Mouse (Mus musculus) myocyte (in vitro differentiated cells): Measurements from ENCODE around the gene Miga1. TPM values are rescaled to one million over a fixed set of nuclear protein-coding genes. Genes with fewer than 3 reads are reported as not detected.

Experiments
- H3K27me3 ChIP-seq: one replicate; pipeline ENCODE4 v1.6.1; 2011; ENCODE audit not compliant: control insufficient read depth, insufficient read depth, insufficient read length
- H3K36me3 ChIP-seq: one replicate; pipeline ENCODE4 v1.6.1; 2011; ENCODE audit not compliant: control insufficient read depth, insufficient read depth
- H3K4me2 ChIP-seq: one replicate; pipeline ENCODE4 v1.6.1; 2011; ENCODE audit warnings: low read depth, control low read depth
- H3K4me3 ChIP-seq: one replicate; pipeline ENCODE4 v1.5.1; 2011; ENCODE audit warnings: mild to moderate bottlenecking, control low read depth, moderate library complexity
- H3K79me2 ChIP-seq: one replicate; pipeline ENCODE4 v1.6.1; 2011; ENCODE audit not compliant: control insufficient read depth, insufficient read depth
- H3ac ChIP-seq: one replicate; pipeline ENCODE4 v1.6.1; 2011; ENCODE audit not compliant: control insufficient read depth, insufficient read length
- CEBPB ChIP-seq: IDR thresholded peaks from 2 replicates; pipeline ENCODE4 v1.6.1; 2011; ENCODE audit warnings: mild to moderate bottlenecking, moderate library complexity; ENCODE audit not compliant: poor library complexity, insufficient read depth, severe bottlenecking
- E2F4 ChIP-seq: IDR thresholded peaks from one replicate; pipeline ENCODE4 v1.6.1; 2011; ENCODE audit warnings: mild to moderate bottlenecking, control low read depth, moderate library complexity; ENCODE audit not compliant: insufficient read depth
- MAX ChIP-seq: IDR thresholded peaks from one replicate; pipeline ENCODE4 v1.6.1; 2011; ENCODE audit warnings: low read depth, mild to moderate bottlenecking, control low read depth
- MYOD1 ChIP-seq, 3 experiments: IDR thresholded peaks; one replicate each; pipeline ENCODE4 v1.6.1; 2011; ENCODE audit warnings: control low read depth in 2 of 3, low read depth in 2 of 3, mild to moderate bottlenecking in 2 of 3, moderate library complexity in 1 of 3; ENCODE audit not compliant: insufficient read length in 2 of 3, control insufficient read depth in 1 of 3
- MYOG ChIP-seq, 3 experiments: IDR thresholded peaks; one replicate each; pipeline ENCODE4 v1.6.1; 2011; ENCODE audit warnings: control low read depth in 2 of 3, low read depth in 2 of 3, mild to moderate bottlenecking in 2 of 3; ENCODE audit not compliant: insufficient read length in 2 of 3, control insufficient read depth in 1 of 3, insufficient read depth in 1 of 3
- POLR2A ChIP-seq: IDR thresholded peaks from one replicate; pipeline ENCODE4 v1.6.1; 2011; ENCODE audit warnings: low read depth, mild to moderate bottlenecking, control low read depth, moderate library complexity; ENCODE audit not compliant: insufficient read length
- POLR2AphosphoS2 ChIP-seq: IDR thresholded peaks from one replicate; pipeline ENCODE4 v1.6.1; 2011; ENCODE audit warnings: low read depth, control low read depth; ENCODE audit not compliant: insufficient read length
- REST ChIP-seq: IDR thresholded peaks from one replicate; pipeline ENCODE4 v1.6.1; 2011; ENCODE audit warnings: mild to moderate bottlenecking, control low read depth, moderate library complexity; ENCODE audit not compliant: insufficient read depth, insufficient read length
- SRF ChIP-seq: IDR thresholded peaks from one replicate; pipeline ENCODE4 v1.6.1; 2011; ENCODE audit warnings: low read depth; ENCODE audit not compliant: control insufficient read depth, insufficient read length
- TCF12 ChIP-seq: IDR thresholded peaks from one replicate; pipeline ENCODE4 v1.6.1; 2011; ENCODE audit warnings: mild to moderate bottlenecking, control low read depth; ENCODE audit not compliant: poor library complexity, insufficient read depth, severe bottlenecking
- TCF3 ChIP-seq: IDR thresholded peaks from one replicate; pipeline ENCODE4 v1.6.1; 2011; ENCODE audit warnings: low read depth, control low read depth; ENCODE audit not compliant: insufficient read length
- USF1 ChIP-seq: IDR thresholded peaks from one replicate; pipeline ENCODE4 v1.6.1; 2011; ENCODE audit warnings: low read depth, mild to moderate bottlenecking, control low read depth, moderate library complexity
- polyA plus RNA-seq: library from polyadenylated mRNA; unstranded; fragments of >200 nt; fragmentation: generic; extraction: Trizol; gene quantifications from one replicate; pipeline ENCODE4 v1.2.1, GENCODE M21; 2012; ENCODE audit warnings: missing spikeins

Miga1 gene
- polyA plus RNA-seq, 1 experiment: 0.26 TPM

- TF ChIP-seq POLR2AphosphoS2 (peak; percentile 86), POLR2A (peak; percentile 83), MYOD1 (IDR thresholded peaks at IDR 0.05; ENCODE audit: control insufficient read depth in 1 of 3, insufficient read length in 2 of 3, low read depth in 2 of 3) (no peak)
- Histone ChIP-seq H3K79me2 (peaks cover 42% of the 10 kb centered on the region), H3K27me3 (no peaks in the 10 kb centered on the region), H3K36me3 (no peaks in the 10 kb centered on the region), H3K4me3 (peak within 1 kb of the TSS; percentile 59), H3K4me2 (peak within 1 kb of the TSS; percentile 94), H3ac (peak within 1 kb of the TSS; percentile 71)
These were observed 5.8 kb upstream of the Miga1 start, which contains the start of gene Usp33 for GRCm38 (mm10) chr3:152345732-152346632. Gene Usp33 (plus strand): TSS chr3:152346478.

- TF ChIP-seq POLR2AphosphoS2: no peak
- TF ChIP-seq SRF: no peak
- no peak for TF ChIP-seq CEBPB
- no peak for TF ChIP-seq MAX
- no peak for TF ChIP-seq POLR2A
- no peak for TF ChIP-seq REST
- TF ChIP-seq MYOG (IDR thresholded peaks at IDR 0.05; ENCODE audit: control insufficient read depth in 1 of 3, insufficient read depth in 1 of 3, insufficient read length in 2 of 3, low read depth in 2 of 3): no peak
- no peak for TF ChIP-seq USF1
- no peak for TF ChIP-seq TCF12
- no peak for TF ChIP-seq TCF3
- TF ChIP-seq E2F4: no peak
- TF ChIP-seq MYOD1 (IDR thresholded peaks at IDR 0.05; ENCODE audit: control insufficient read depth in 1 of 3, insufficient read length in 2 of 3, low read depth in 2 of 3): no peak
- H3K4me2 ChIP-seq: no peak overlapping the region
- H3K79me2 ChIP-seq: peaks cover 15% of the 10 kb centered on the region
- H3K36me3 ChIP-seq: no peaks in the 10 kb centered on the region
- no peaks in the 10 kb centered on the region for H3K27me3 ChIP-seq
- no peak overlapping the region for H3ac ChIP-seq
- H3K4me3 ChIP-seq: no peak overlapping the region
These were observed 2.8 kb upstream of the Miga1 start for GRCm38 (mm10) chr3:152342961-152343517.

GRCm38 (mm10) chr3:152336085-152336484 is 4.1 kb downstream of the Miga1 start:
- no peak overlapping the region for H3K4me3 ChIP-seq
- H3K27me3 ChIP-seq: no peaks in the 10 kb centered on the region
- no peak for TF ChIP-seq SRF
- TF ChIP-seq MAX: no peak
- no peak for TF ChIP-seq MYOG (IDR thresholded peaks at IDR 0.05; ENCODE audit: control insufficient read depth in 1 of 3, insufficient read depth in 1 of 3, insufficient read length in 2 of 3, low read depth in 2 of 3)
- TF ChIP-seq MYOD1 (IDR thresholded peaks at IDR 0.05; ENCODE audit: control insufficient read depth in 1 of 3, insufficient read length in 2 of 3, low read depth in 2 of 3): no peak
- no peak for TF ChIP-seq CEBPB
- TF ChIP-seq USF1: no peak
- no peak for TF ChIP-seq TCF3
- no peak for TF ChIP-seq REST
- no peak for TF ChIP-seq TCF12
- no peak overlapping the region for H3K4me2 ChIP-seq
- H3K36me3 ChIP-seq: no peaks in the 10 kb centered on the region
- H3K79me2 ChIP-seq: no peaks in the 10 kb centered on the region
- H3ac ChIP-seq: no peak overlapping the region

DNA sequence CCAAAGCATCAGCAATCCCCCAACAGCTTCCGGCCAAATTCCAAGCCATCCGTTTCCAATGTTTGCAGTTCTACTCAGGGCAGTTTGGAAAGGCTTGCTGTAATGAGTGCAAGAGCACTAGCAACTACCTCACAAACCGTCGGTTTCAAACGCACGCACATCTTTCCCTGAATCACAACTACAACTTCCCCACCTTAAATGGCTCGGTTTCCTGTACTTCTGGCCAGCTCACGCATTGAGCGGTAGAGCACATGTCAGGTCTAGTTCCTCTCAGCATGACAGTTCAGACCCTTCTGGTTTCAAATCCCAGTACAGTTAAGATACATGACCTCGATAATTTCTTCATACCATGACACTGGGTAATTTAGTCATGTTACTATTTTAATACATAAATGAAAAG is 6.6 kb downstream of the Miga1 start:
- Histone ChIP-seq H3K27me3 (no peaks in the 10 kb centered on the region), H3K4me2 (no peak overlapping the region), H3K79me2 (no peaks in the 10 kb centered on the region), H3K4me3 (no peak overlapping the region), H3ac (no peak overlapping the region), H3K36me3 (no peaks in the 10 kb centered on the region)
- TF ChIP-seq MAX (no peak), POLR2AphosphoS2 (no peak)

DNA sequence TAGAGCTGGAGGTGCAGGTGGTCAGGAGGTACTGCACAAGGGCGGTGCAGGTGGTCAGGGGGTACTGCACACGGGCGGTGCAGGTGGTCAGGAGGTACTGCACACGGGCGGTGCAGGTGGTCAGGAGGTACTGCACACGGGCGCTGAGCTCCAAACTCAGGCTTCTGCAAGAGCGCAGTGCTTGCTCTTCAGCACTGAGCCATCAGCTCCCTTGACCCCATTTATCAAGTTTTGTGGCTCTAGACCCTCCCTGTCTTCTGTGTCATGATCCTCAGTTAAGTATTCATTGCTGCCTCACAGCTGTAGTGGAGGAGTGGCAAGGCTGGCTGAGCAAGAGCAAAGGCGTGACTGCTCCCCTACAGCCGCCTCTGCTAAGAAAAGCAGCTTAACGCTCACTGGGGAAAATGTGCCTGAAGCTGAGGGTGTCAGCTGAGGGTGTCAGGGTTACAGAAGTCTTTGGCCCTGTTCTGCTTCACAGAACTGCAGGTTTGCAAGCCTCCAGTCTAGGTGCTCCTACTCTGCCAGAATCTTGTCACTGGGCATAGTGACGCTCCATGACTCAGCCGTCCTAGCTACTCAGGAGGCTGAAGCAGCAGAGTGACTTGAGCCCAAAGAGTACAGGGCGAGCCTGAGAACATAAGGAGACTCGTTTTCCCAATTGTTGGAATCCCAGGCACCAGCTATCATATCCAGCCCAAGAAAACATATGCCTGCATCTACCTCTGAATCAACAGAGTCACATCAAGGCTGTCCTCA is 7.5 kb downstream of the Miga1 start:
- H3ac ChIP-seq: no peak overlapping the region
- TF ChIP-seq MYOD1 (IDR thresholded peaks at IDR 0.05; ENCODE audit: control insufficient read depth in 1 of 3, insufficient read length in 2 of 3, low read depth in 2 of 3) (no peak), E2F4 (no peak), USF1 (no peak), REST (no peak), POLR2AphosphoS2 (no peak), MAX (no peak), TCF12 (no peak), CEBPB (no peak), POLR2A (no peak), TCF3 (no peak), SRF (no peak), MYOG (IDR thresholded peaks at IDR 0.05; ENCODE audit: control insufficient read depth in 1 of 3, insufficient read depth in 1 of 3, insufficient read length in 2 of 3, low read depth in 2 of 3) (no peak)
- no peaks in the 10 kb centered on the region for H3K36me3 ChIP-seq
- H3K4me2 ChIP-seq: no peak overlapping the region
- H3K27me3 ChIP-seq: no peaks in the 10 kb centered on the region
- no peaks in the 10 kb centered on the region for H3K79me2 ChIP-seq
- no peak overlapping the region for H3K4me3 ChIP-seq
